Mouse (Mus musculus) naive thymus-derived CD4-positive, alpha-beta T cell, adult 2 months (primary cell): Measurements from ENCODE around the gene C3.

Experiments
- DNase-seq: peaks from one replicate; pipeline ENCODE4 v3.0.0-alpha.2; 2011; ENCODE audit warnings: low read depth

The C3 gene

DNA sequence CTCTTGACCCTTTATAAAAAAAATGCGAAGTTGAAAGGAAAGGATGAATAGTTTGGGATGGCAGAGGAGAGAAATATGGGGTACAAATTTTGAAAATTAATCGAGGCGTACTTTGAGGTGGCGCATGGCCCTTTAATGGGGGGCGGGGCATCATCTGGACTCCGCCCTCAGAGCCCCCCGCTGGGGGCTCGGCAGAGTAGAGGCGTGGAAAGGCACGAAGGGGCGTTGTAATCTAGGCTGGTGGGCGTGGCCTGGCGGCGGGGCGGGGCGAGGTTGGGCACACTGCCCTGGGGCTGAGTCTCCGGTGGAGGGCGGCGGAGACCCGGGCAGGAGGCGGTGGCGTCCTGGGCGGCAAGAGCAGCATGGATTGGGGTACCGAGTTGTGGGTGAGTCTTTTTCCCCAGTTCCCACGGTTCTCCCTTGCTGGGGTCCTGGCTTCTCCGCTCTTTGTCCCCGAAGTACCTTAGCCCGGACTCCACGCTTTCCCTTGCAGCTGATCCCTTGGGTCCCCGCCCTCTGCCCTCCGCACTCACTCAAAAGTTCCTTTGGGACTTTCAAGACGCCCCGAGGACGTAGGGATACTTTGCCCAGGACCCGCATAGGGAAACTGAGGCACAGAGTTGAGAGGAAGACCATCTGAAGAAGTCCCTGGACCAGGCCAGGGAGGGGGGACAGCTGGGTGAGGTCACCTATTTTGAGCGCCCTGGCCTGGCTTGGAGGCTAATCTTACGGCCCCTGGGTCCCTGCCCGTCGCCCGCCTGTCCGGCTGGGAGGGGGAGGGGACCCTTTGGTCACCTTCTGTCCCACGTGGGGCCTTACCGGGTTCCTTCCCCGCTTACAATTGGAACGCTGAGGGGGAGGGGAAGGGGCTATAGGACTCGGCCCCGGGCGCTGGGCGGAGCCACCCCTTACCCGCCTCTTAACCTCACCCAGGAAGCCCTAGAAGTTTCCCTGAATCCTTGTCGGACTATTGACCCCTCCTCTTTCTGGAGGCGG lies 21.5 kb upstream of the C3 start, which contains the start of gene Trip10:
Gene Trip10, plus strand, starts transcription at position 270 of the 996 bp plus-strand sequence.
- DNase-seq: peak; percentile 94

DNA sequence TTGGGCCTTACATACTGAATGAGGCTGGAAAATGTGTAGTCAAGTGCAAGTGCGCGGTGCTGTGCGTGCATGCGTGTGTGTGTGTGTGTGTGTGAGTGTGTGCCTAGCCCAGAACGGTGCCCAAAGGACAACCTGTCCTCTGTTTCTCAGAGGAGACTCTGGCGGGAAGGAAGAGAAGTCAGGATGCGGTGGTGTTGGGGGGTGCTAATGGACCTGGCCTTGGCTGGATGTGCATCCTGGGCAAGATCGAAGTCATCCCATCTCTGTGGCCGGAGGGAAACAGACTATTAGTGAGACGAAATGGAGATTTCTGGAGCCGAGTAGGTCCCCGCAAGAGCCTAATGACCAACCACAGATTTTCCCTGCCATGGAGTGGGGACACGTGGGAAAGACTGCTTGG lies 20.8 kb upstream of the C3 start:
- DNase-seq: no peak

DNA sequence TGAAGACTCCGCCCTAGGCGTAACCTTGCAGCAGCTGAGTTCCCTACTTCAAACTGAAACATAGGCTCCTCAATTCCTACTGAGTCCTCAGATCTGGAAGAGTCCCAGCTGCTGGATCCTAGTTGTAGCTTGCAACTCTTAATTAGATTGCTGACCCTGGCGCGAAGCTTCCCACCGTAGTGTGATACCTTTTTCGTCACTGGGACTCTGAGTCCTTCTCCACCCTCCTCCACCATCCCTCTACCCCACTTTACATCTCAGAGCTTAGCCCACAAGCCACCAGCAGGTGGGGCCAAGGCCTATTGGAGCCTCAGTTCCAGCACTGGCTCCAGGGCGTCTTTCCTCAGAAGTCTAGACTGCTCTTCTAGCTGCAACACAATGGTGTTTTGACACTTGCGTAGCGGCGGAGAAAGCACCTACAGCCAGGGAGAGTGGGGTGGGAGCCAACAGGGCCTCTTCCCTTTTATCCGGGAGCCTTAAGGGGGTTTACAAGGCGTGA lies 20.3 kb upstream of the C3 start, which contains the start of gene Gpr108:
Gene Gpr108, minus strand, starts transcription at position 246 of the 499 bp plus-strand sequence.
- peak; percentile 94 for DNase-seq

DNA sequence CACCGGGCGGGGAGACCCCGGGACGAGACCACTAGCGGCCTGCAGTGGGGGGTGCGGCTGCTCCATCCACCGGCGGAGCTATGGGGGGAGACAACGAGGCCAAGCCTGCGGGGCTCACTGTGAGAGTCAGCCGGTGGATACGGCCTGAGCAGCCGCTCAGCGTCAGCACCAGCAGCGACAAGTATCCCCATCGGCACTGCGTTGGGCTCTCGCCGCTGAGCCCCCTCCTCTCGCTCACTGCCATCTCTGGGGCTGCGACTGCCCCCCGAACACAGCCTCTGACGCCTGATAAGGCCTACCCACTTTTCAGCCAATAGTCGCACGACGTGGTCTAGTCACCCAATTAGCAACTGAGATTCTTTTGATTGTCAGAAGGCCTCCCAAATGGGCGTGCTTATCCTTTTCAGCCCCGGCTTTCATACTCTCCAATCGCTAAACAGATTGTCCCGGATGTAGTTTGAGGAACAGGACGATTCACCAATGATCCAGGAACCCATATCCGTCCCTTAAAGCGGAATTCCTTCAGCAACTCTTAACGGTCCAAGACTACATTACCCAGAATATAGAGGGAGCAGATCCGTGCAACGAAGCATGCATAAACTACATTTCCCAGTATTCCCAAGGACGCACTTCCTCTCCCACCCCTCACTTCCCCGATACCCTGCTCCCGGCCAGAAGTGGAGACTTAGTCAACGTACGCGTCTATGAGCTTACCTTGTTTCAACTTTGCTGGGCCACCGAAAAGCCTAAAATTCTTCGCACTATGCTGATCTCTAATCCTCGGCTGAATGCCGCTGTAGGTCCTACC lies 19.7 kb upstream of the C3 start:
- DNase-seq: peak; percentile 96

DNA sequence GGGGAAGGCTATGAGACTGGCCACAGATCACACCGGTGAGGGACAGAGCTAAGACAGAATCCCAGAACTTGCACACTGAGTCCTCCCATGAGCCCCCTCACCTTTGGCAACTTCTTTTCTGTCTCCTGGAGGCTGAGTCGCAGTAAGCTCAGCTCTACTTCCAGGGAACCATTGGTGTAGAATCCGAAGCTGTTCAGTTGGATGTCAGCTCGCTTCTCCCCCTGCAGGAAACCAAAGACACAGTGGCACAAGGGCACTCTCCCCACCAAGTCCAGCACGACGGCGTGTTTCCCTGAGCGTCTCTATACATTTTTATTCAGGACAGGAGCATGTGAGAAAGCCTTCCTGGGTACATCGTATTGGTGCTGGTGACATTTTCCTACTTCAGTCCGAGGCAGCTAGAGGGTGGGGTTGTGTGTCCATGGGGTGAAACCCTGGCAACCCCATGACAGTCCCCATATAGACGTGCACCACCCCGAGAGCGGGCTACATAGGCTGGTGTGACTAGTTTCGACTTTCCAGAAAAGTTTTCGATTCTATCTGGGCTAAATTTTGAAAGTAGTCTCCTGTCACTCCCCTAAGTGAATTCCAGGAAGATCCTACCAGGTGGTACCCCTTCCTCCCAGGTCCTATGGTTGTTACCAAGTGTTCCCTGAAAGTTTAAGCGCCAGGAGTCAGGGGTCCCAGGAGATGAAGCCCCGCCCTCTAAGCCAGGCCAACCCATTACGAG lies 18.9 kb upstream of the C3 start:
- DNase-seq: peak; percentile 36

DNA sequence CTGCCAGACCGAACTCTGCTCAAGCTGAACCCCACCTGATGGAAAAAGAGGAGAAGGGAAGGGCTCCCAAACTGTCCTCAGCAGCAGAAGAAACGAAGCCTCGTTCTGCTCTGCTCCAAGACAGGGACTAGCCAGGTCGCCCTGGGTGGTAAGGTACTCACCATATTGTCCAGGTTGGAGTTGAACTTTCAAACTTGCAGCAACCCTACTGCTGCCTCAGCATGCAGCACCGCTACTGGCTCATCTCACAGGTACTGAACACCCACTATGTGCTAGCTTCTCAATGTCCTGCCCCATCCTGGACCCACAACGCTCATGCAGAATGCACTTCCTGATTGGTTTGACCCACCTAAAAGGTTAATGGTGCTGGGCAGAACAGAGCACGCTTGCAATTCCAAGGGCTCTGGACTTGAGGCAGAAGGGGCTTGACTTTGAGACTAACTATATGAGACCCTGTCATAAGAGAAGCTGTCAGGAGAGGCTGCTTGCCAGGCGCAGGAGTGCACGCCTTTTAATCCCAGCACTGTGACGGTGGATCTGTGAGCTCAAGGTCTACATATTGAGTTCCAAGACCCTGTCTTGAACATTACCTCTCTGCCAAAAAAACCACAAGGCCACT lies 17.5 kb upstream of the C3 start:
- no peak for DNase-seq

DNA sequence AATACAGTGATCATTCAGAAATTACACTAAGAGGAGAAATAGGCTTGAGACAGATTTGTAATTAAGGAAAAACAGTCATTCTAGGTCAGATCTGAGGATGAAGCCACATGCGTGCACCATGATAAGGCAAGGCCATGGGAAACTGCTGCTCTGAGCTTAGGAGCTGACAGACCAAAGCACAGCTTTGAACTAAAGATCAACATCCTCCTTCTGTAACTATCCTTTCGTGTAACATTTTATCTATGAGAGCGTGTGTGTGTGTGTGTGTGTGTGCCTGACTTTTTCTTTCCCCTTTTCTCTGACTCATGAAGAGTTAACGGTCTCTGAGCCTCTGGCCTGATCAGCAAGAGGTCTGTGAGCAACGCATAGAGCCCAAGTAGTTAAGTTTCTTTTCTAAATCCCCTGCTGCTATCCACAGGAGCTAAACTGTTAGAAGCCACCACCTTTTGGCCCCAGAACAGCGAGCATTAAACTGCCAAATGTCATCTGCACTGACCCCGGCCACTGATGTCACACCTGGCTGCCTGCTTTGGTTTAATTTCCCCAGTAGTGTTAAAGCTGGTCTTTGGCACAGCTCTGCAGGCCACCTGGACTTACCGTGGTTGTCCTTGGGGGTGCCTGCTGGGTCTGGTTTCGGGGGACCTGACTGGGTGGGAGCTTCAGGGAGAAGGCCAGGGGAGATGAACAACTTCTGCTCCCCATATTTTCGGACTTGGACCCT lies 15.9 kb upstream of the C3 start:
- DNase-seq: no peak

DNA sequence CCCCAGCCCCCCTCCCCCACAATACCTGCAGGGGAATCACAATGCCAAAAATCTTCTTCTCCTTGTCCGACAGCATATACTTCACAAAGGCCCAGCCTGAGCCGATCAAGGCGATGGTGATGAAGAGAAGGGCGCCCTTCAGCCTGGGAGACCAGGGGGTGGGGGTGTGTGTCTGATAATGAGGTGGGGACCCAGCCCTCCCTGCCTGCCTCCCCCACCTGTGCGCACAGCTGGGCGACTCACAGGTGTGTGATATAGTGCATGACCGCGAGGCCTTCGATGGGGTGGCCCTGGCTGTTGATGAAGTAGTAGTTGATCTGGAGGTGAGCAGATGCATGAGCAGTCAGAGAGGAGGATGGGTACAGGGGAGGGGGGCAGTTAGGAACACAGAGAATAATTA lies 9.2 kb upstream of the C3 start:
- no peak for DNase-seq

DNA sequence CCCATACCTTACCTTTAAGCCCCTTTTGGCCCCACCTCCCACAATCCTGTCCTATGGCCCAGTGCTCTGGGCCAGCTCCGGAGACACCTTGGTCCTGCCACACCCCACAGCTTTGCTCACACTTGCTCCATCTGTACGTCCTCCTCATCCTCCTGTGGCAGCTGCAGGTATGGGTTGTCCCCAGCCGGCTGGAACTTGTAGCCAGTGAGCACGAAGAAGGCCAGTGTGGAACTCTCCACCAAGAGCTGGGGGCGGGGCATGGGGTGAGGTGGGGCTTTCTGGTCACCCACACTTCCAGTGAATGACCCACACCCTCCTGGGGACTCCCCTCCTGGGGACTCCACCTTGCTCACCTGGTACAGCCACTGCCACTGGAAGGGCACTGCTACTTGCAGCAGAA lies 7.9 kb upstream of the C3 start:
- DNase-seq: no peak

DNA sequence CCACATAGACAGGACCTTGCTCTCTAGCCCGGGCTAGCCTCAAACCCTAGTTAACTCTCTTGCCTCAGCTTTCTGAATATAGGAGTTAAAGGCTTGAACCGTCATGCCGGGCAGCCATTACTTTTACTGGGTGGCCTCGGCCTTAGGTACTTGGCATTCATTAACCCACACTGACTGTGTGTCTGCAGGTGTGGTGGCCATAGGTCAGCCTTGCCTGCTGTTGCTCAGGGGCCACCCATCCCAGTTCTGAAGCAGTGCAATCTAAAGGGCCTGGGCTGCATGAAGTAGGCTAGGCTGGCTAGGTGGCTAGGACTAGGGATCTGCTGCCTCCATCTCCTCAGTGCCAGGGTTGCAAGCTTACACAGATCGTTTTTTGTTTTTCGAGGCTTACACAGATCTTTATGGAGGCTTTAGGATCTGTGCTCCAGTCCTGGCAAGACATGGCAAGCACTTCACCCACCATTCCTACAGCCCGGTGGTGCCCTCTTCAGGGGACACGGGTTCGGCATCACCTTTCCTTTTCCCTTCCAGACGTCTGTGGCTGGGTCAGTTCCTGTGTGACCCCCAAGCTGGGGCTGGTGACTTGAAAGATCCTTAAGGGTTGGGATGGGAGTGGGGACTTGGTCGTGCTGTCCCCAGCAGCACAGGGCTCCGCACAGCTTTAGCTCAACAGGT lies 6.5 kb upstream of the C3 start:
- DNase-seq: no peak

DNA sequence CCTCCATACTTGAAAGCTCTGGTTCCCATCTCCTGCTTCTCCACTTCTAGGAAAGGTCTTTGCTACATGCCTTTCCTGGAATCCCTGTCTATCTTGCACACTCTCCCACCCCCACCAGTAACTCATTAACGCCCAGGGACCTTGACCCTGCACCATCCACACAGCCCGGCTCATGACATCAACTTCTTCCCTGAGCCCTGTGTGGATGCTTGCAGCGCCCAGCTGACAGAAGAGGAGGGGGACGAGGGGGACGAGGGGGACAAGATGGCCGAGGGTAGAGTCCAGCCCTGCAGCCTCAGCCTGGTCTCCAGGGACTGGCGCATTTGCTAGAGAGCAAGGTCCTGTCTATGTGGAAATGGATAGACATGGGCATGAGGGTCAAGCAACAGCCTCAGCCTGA lies 5.1 kb upstream of the C3 start:
- no peak for DNase-seq

DNA sequence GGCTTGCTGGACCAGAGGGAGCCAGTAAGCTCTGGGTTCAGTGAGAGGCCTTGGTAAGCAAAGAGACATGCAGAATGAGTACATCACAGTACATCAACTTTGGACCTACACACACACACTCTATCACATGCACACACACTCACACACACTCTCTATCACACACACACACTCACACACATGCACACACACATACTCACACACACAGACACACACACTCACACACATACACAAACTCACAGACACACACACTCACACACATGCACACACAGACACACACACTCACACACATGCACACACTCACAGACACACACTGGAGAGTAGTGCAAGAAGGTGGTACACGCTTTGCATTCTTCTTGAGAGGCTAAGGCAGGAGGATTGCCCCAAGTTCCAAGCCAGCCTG lies 4.3 kb upstream of the C3 start:
- no peak for DNase-seq

DNA sequence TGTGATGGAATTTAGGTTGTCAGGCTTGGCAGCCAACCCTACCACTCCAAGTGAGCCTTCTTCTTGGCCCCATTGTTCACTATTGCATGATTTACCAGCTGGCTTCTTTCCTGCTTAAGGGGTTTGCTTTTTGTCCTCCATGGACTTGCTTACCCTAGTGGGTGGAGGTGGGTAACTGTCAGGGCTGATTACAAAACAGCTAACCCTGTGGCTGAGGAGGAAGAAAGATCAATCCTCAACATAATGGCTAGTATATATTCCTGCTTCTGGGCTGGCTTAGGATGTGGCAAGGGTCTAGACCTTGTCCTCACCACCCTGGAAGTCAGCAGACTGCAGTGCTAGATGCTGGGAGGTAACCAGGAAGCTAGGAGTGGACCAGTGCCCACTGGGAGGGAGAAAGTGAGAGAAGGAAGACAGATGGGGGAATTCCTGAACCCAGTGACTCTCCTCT lies 3.4 kb upstream of the C3 start:
- no peak for DNase-seq

DNA sequence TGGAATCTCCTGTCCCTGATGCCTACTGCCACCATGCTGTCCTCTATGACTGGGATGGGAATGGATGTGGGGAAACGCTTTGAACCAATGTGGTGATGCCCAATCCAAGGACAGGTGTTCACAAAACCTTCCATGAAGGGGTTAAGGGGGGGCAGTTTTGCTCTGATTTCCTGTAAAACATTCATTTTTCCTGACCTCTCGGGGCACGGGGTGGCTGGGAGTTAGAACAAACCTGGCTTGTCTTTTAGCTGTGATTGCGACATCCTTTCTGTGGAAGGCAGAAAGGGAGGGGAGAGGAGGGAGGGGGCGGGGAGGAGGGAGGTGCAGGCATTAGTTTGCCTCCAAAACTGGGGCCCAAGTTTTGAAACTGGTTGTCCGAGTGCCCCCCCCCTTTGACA lies 2.8 kb upstream of the C3 start:
- DNase-seq: no peak

DNA sequence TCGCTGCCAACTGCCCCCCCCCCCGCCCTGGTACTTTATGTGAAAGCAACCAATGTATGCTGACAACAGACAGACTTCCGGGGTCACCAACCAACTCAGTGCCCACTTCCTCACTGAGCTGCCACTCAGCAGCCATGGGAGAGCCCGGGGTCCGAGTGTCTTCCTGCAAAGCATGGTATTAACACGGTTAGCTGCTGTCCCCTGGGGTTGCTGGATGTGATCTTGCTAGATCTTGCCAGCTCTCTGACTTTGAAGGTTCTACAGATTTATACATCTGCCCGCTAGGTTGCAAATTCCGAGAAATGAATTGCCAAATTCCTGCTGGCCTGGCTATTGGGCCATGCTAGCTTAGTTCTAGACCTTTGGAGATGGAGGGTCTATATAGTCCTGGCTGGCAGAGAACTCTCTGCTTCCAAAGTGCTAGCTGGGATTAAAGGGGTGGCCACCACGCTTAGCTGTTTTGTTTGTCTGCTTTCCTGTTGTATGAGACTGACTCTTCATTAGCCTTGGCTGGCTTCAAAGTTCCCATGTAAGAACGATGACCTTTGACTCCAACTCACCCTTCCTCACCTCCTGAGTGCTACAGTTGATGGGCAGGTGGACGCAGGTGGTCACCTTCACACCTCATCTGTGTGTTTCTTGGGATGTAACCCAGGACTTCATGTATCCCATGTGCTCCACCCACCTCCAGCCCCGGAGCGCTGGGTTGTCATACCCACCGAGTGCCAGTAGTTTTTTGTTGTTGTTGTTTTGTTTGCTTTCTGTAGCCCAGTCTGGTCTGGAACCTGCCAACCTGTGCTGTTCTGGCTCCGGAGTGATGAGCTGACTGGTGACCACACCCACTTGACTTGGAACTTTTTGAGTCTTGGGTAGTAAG lies 2.2 kb upstream of the C3 start:
- DNase-seq: no peak

DNA sequence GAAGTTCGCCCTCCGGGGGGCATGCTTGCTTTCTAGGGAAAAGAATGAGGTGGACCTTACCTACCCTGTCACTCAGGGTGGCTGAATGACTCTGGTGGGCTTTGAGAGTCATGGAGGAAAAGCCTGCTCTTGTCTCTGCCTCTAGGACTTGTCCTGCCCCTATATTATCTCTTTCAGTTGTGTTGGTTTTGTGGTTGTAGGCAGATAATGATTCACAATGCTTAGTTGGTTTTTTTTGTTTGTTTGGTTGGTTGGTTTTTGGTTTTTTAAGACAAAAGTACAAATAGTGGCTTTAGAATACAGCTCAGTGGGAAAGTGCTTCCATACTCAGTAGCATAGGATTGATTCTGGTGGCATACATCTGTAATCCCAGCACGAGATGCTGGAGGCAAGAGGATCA lies 937 bp upstream of the C3 start:
- DNase-seq: no peak

DNA sequence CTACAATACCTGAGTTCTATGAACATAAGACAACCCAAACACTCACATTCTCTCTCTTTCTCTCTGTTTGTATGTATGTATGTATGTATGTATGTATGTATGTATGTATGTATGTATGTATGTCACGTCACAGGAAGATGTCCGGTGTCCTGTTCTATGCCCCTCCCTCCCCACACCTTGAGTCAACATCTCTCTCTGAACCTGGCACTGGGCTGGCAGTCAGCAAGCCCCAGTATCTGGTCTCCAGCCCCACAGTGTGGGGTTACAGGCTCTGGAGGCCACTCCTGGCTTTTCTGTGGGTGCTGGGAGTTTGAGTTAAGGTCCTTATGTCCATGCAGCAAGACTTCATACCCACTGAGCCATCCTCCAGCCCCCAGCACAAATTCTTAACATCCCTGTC lies 468 bp downstream of the C3 start:
- DNase-seq: no peak

DNA sequence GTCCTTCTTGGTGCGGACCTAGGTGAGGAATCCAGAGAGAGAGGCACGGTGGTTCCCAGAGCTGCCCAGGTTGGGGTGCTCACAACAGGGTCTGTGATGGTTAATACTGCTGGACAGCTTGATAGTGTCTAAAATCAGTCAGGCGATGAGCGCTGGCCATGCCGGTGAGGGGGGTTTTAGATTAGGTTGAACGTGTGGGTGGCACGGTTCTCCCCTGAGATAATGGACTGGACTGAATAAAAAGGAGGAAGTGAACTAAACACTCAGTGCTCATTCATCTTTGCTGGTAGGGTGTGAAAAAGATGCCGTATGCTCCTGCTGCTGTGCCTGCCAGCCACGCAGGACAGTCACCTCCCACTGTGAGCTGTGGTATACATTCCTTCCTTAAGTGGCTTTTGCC lies 4.6 kb downstream of the C3 start:
- no peak for DNase-seq

DNA sequence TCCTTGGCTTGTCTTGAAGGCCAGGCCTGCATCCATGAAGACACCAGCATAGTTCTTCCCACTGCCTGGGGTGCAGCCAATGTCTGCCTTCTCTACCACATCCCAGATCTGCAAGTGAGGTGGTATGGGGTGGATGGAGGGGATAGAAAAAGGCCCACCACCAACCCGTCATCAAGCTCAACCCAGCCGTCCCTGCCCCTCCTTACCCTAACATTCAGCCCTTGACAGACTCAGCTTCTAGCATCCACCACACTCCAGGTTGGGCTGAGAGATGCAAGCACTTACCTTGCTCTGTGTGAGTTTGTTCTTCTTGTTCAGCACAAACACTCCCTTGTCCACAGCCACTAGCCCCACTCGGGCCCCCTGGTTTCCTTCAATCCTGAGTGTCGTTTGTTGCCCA lies 6.0 kb downstream of the C3 start:
- DNase-seq: no peak
